12 mouse cellular contexts compared by ENCODE assay signal in genomic region chr9:55136576-55136975, GRCm38 (mm10). TPM values are rescaled to one million over a fixed set of nuclear protein-coding genes. Genes with fewer than 3 reads are reported as not detected.
DNase-seq lines count a peak whose midpoint lies in the region; ATAC-seq and TF ChIP-seq lines count a peak whose summit lies in the region.
"Had no signal": no experiment of that assay in that cellular context is flagged by ENCODE, and none has a peak within 500 bp of the region (broad histone marks: within the 10 kb centered on the region; RNA-seq: fewer than 3 reads in every experiment).

No protein-coding gene starts in this region.

- H3K27me3 ChIP-seq in embryonic facial prominence, embryonic 15.5 days: no peaks in the 10 kb centered on the region
- no peaks in the 10 kb centered on the region for H3K27me3 ChIP-seq in lung, postnatal 0 days (replicated peaks; ENCODE audit: insufficient read depth, low read length)
- H3K27me3 ChIP-seq: embryonic facial prominence, embryonic 13.5 days; lung, embryonic 15.5 days had no signal

- DNase-seq in layer of hippocampus, adult 18-20 months (ENCODE audit: low spot score in 2 of 2): peak; percentile 5 to 46
- no peak for DNase-seq in layer of hippocampus, postnatal 14 days (ENCODE audit: low spot score in 2 of 2)
- DNase-seq in ES-CJ7 (ENCODE audit: low read depth, low spot score): peak; percentile 51
- peak; percentile 67 for DNase-seq in lung, postnatal 0 days (ENCODE audit: low spot score)
- DNase-seq: cerebellum, adult 9-10 months; kidney, postnatal 36 days had no signal

- no peaks in the 10 kb centered on the region for H3K4me1 ChIP-seq in embryonic facial prominence, embryonic 15.5 days
- H3K4me1 ChIP-seq in lung, postnatal 0 days (ENCODE audit: insufficient read depth, low read depth, low read length): no peaks in the 10 kb centered on the region
- H3K4me1 ChIP-seq: lung, embryonic 15.5 days had no signal

- no peaks in the 10 kb centered on the region for H3K36me3 ChIP-seq in embryonic facial prominence, embryonic 15.5 days
- H3K36me3 ChIP-seq in lung, postnatal 0 days (ENCODE audit: insufficient read depth, low read length): no peaks in the 10 kb centered on the region
- H3K36me3 ChIP-seq: embryonic facial prominence, embryonic 13.5 days; lung, embryonic 15.5 days had no signal

- WGBS in embryonic facial prominence, embryonic 15.5 days: 30% methylated on average over 5 of the region's 5 CpGs
- WGBS in lung, postnatal 0 days: 35% methylated on average over 5 of the region's 5 CpGs

- no peaks in the 10 kb centered on the region for H3K9me3 ChIP-seq in embryonic facial prominence, embryonic 15.5 days (replicated peaks)
- no peaks in the 10 kb centered on the region for H3K9me3 ChIP-seq in lung, postnatal 0 days (ENCODE audit: low read length)
- H3K9me3 ChIP-seq: embryonic facial prominence, embryonic 13.5 days; lung, embryonic 15.5 days had no signal

- no peak for TF ChIP-seq CTCF in lung, postnatal 0 days (IDR thresholded peaks at IDR 0.05)

- no peak overlapping the region for H3K27ac ChIP-seq in embryonic facial prominence, embryonic 15.5 days (replicated peaks)
- peak overlapping the region; percentile 20 for H3K27ac ChIP-seq in lung, postnatal 0 days (ENCODE audit: low read length)
- H3K27ac ChIP-seq: embryonic facial prominence, embryonic 13.5 days; hindbrain, postnatal 0 days; lung, embryonic 15.5 days had no signal

- peak; percentile 65 for TF ChIP-seq EP300 in lung, postnatal 0 days (IDR thresholded peaks at IDR 0.05)

- no peak overlapping the region for H3K4me2 ChIP-seq in embryonic facial prominence, embryonic 15.5 days (replicated peaks)
- no peak overlapping the region for H3K4me2 ChIP-seq in lung, postnatal 0 days (replicated peaks; ENCODE audit: low read depth, low read length)
- H3K4me2 ChIP-seq: embryonic facial prominence, embryonic 13.5 days; lung, embryonic 15.5 days had no signal

- no peak overlapping the region for H3K4me3 ChIP-seq in embryonic facial prominence, embryonic 15.5 days (replicated peaks)
- no peak overlapping the region for H3K4me3 ChIP-seq in lung, postnatal 0 days (ENCODE audit: low read depth, low read length)
- H3K4me3 ChIP-seq: embryonic facial prominence, embryonic 13.5 days; lung, embryonic 15.5 days had no signal

- H3K9ac ChIP-seq in embryonic facial prominence, embryonic 15.5 days: no peak overlapping the region
- H3K9ac ChIP-seq in lung, postnatal 0 days (replicated peaks; ENCODE audit: low read depth): no peak overlapping the region
- H3K9ac ChIP-seq: embryonic facial prominence, embryonic 13.5 days; lung, embryonic 15.5 days had no signal

- 0 out of 2 replicates have a peak, but pooled peaks have one; percentile 29 for ATAC-seq in embryonic facial prominence, embryonic 15.5 days (ENCODE audit: insufficient number of reproducible peaks, low FRiP score, low TSS enrichment, low read depth)
- peak; percentile 69 for ATAC-seq in lung, postnatal 0 days
- no peak for ATAC-seq in megakaryocyte, adult 5-6 weeks (ENCODE audit: poor library complexity, severe bottlenecking)
- ATAC-seq in erythroblast, adult 5-6 weeks (replicated peaks; ENCODE audit: low FRiP score, poor library complexity, severe bottlenecking): no peak
- ATAC-seq: hindbrain, postnatal 0 days had no signal

RNA-seq across cellular contexts. Expression of gene Ube2q2, which starts 12.1 kb away (rescaled TPM):
- 10 to 100 TPM; 62.4 to 63.6 TPM for total RNA-seq in layer of hippocampus, adult 18-20 months (2021)
- 10 to 100 TPM; 49.2 to 55.2 TPM for total RNA-seq in layer of hippocampus, postnatal 14 days (2021)
- polyA plus RNA-seq in embryonic facial prominence, embryonic 15.5 days (2015; fragmentation: Nextera tagmentation; extraction: Ambion mirVana): 32.2 and 34.0 TPM in 2 replicates
- polyA plus RNA-seq in lung, postnatal 0 days (2015; fragmentation: Nextera tagmentation; extraction: Ambion mirVana): 24.5 and 26.1 TPM in 2 replicates
- 31.9 and 33.6 TPM in 2 replicates for total RNA-seq in megakaryocyte, adult 5-6 weeks (2015)
- total RNA-seq in megakaryocyte, adult 5-6 weeks (2017): 35.5 and 43.4 TPM in 2 replicates
- total RNA-seq in erythroblast, adult 5-6 weeks (2015; ENCODE audit: low replicate concordance): 9.6 and 11.1 TPM in 2 replicates
- 10.9 and 15.4 TPM in 2 replicates for total RNA-seq in erythroblast, adult 5-6 weeks (2017; ENCODE audit: low replicate concordance)

Comparison
In these comparisons a context has a peak if more than half of its experiments do, and no peak if none do; other contexts are left out.
1. DNase-seq: peak in layer of hippocampus, adult 18-20 months (2 of 2), ES-CJ7 (single experiment) and lung, postnatal 0 days (single experiment); none in layer of hippocampus, postnatal 14 days (0 of 2).
2. ATAC-seq: peak in embryonic facial prominence, embryonic 15.5 days (single experiment) and lung, postnatal 0 days (single experiment); none in megakaryocyte, adult 5-6 weeks (single experiment) and erythroblast, adult 5-6 weeks (single experiment).